Mouse (Mus musculus): ENCODE measurements around the gene Ybx2. TPM values are rescaled to one million over a fixed set of nuclear protein-coding genes. Genes with fewer than 3 reads are reported as not detected.
A peak's percentile ranks its signal among the peaks of the same experiment; 100 is the strongest.
"Not testable (repeated sequence)": the region's sequence is repeated elsewhere in the genome, so short reads cannot be mapped to it uniquely, and the experiment has no call there.

The Ybx2 gene
- polyA plus RNA-seq, 1 experiment = not detected

DNA sequence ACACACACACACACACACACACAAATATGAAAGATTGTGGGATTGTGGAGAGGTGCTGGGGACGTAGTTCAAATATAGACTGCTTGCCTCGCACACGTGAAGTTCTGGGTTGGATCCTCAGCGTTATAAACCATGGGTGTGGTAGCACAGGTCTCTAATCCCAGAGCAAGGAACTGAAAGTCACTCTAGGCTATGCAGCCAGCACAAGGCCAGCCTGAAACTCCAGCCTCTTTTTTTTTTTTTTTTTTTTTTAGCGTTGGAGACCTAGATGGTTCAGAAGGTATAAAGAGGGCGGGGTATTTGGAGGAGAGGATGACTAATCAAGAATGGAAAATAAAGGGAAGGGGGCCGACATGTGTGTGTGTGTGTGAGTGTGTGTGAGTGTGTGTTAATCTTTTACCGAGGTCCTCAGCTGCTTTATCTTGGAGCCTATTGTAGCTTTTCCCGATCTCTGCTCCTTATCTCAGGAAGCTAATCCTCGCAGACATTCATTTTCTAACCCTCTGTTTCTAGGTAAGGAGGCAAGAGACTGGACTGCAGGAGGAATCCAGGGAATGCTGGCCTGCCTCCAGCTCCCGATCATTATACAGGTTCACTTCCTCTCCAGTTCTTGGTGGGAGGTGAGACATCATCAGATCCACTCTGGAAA, 17.8 kb downstream of the Ybx2 start:
- Histone ChIP-seq H3K27ac (ENCODE audit: insufficient read depth, low read length) (no peak overlapping the region), H3K4me1 (ENCODE audit: control insufficient read depth, insufficient read depth, low read length) (no peaks in the 10 kb centered on the region), H3K4me3 (ENCODE audit: insufficient read depth, low read length) (no peak overlapping the region)
- no peak for TF ChIP-seq CTCF (IDR thresholded peaks at IDR 0.05; ENCODE audit: borderline replicate concordance, insufficient read depth, low read length)
- no peak for TF ChIP-seq POLR2A (IDR thresholded peaks at IDR 0.05; ENCODE audit: low read depth, low read length)

DNA sequence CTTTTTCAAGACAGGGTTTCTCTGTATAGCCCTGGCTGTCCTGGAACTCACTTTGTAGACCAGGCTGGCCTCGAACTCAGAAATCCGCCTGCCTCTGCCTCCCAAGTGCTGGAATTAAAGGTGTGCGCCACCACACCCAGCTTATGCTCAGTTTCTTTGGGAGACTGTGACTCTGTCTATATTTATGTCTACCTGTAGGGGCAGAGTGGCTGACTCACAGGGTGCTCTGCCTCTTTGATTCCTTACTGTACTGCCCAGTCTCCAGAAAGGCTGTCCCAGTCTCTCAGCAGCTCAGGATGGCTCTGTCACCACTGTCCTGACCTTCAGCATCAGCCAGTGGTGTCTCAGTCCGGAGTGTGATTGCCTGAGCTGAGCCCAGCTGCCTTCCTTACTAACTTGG, 20.0 kb downstream of the Ybx2 start:
- H3K4me1 ChIP-seq (ENCODE audit: control insufficient read depth, insufficient read depth, low read length); H3K27ac ChIP-seq (ENCODE audit: insufficient read depth, low read length); H3K4me3 ChIP-seq (ENCODE audit: insufficient read depth, low read length): not testable (repeated sequence)

DNA sequence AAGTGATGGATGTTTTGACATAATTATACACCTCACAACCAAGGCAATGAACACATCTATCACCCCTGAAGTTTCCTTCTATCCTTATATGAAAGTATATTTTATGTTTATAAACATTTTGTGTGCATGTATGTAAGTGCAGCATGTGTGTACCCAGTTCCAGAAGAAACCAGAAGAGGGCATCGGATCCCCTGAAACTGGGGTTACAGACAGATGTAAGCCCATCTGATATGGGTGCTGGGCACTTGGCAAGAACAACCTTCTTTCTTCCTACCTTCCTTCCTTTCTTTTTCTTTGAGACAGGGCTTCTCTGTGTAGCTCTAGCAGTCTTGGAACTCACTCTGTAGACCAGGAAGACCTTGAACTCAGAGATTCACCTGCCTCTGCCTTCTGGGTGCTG, 20.6 kb downstream of the Ybx2 start:
- TF ChIP-seq CTCF (IDR thresholded peaks at IDR 0.05; ENCODE audit: borderline replicate concordance, insufficient read depth, low read length) (no peak), POLR2A (IDR thresholded peaks at IDR 0.05; ENCODE audit: low read depth, low read length) (no peak)
- Histone ChIP-seq H3K4me3 (ENCODE audit: insufficient read depth, low read length) (no peak overlapping the region), H3K27ac (ENCODE audit: insufficient read depth, low read length) (no peak overlapping the region), H3K4me1 (ENCODE audit: control insufficient read depth, insufficient read depth, low read length) (no peaks in the 10 kb centered on the region)

DNA sequence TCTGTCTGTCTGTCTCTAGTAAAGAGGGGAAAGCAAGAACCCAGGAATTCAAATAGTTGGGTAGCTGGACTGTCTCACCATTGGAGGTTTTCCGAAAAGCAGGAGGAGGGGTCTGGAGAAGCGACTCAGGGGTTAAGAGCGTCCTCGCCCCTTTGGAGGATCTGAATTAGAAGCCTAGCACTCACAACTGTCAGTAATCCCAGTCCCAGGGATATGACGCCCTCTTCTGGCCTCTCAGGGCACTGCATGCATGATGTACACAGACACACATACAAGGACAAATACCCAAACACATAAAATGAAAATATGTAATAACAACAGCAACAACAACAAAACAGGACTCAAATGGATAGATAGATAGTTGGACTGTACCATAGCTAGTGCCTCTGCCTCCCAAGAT, 25.0 kb downstream of the Ybx2 start:
- no peak for TF ChIP-seq POLR2A (IDR thresholded peaks at IDR 0.05; ENCODE audit: low read depth, low read length)
- 0 out of 2 replicates have a peak, but pooled peaks have one; percentile 11 for TF ChIP-seq CTCF (IDR thresholded peaks at IDR 0.05; ENCODE audit: borderline replicate concordance, insufficient read depth, low read length)
- H3K4me1 ChIP-seq (ENCODE audit: control insufficient read depth, insufficient read depth, low read length) = no peaks in the 10 kb centered on the region
- no peak overlapping the region for H3K27ac ChIP-seq (ENCODE audit: insufficient read depth, low read length)
- H3K4me3 ChIP-seq (ENCODE audit: insufficient read depth, low read length) = no peak overlapping the region

DNA sequence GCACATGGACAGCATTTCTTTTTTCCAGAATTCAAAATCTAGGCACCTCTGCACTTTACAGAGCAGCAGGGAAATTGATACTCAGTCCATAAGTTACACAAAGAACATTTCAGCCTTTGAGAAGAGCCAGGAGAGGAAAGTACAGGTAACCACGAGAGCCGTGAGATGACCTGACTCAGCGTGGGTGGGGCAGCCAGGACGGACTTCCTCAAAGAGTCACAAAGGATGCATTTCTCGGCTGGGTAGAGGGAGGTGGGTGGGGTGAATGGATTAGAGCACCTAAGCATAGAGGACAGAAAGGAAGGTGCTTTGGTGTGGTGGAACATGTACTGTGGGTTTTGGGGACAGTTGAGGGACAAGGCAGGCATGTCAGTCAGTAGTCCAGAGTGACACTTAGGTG, 26.2 kb downstream of the Ybx2 start:
- TF ChIP-seq CTCF (IDR thresholded peaks at IDR 0.05; ENCODE audit: borderline replicate concordance, insufficient read depth, low read length) = no peak
- TF ChIP-seq POLR2A (IDR thresholded peaks at IDR 0.05; ENCODE audit: low read depth, low read length) = no peak
- Histone ChIP-seq H3K4me1 (ENCODE audit: control insufficient read depth, insufficient read depth, low read length) (no peaks in the 10 kb centered on the region), H3K27ac (ENCODE audit: insufficient read depth, low read length) (no peak overlapping the region), H3K4me3 (ENCODE audit: insufficient read depth, low read length) (no peak overlapping the region)

DNA sequence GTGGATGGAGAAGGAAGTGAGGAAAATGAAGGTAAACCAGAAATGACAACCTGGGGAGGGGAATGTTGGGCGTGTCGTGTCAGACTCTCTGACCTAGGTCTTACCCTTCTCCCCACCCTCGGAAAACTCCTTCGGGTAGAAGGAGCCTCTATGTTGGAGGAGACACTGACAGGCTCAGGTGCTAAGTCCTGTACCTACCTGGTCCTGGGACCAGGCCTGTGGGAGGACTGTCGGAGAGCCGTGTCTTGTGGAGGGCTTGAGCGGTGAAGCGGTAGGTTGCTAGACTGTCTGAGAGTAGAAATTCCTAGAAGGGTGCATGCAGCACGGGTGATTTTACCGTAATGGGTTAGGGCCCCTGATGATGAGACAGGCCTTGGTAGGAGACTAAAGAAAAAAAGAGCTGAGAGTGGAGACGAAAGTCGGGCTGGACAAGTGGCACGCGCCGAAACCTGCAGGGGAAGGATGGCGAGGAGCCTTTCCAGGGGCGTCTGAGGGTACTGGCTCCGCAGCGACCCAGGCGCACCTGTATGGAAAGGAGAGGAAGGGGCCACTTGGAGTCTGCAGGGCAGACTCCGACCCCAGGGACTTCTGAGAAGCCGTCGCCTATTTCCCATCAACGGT, 29.2 kb downstream of the Ybx2 start, which contains the start of gene Cldn7:
Gene Cldn7, plus strand, starts transcription at position 130 of the 621 bp plus-strand sequence.
- Histone ChIP-seq H3K4me3 (ENCODE audit: insufficient read depth, low read length) (no peak within 1 kb of the TSS), H3K27ac (ENCODE audit: insufficient read depth, low read length) (no peak within 1 kb of the TSS)
- no peak for TF ChIP-seq CTCF (IDR thresholded peaks at IDR 0.05; ENCODE audit: borderline replicate concordance, insufficient read depth, low read length)
- no peak for TF ChIP-seq POLR2A (IDR thresholded peaks at IDR 0.05; ENCODE audit: low read depth, low read length)

DNA sequence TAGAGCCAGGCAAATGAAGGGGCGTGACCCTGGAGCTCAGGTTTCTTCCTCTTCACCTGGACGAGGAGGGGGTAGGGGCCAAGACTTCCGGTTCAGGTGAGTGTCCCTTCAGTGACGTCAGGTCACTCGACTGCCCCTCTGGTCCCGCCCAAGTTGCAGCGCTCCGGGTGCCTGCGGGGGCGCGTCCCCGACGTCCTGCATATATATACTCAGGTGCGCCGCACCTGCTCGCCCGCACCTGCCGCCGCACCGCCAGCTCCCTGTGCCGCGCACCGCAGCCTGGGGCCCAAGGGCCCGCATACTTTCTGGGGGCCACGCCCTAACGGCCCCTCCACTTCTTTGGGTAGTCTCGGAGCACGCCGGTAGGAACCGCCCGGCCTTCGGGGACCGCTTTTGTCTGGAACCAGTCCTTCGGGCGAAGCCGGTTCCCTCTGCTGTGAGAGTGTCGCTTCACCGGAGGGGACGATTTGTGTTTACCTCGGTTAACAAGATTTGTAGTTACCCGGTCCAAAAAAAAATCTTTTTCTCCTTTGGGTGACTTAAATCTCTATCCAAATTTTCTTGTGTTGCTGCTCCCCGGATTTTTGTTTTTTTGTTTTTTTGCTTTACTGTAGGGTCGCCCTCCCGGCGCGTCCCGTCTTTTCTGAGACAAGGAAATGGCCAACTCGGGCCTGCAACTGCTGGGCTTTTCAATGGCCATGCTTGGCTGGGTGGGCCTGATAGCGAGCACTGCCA, 29.8 kb downstream of the Ybx2 start:
- no peak for TF ChIP-seq POLR2A (IDR thresholded peaks at IDR 0.05; ENCODE audit: low read depth, low read length)
- TF ChIP-seq CTCF (IDR thresholded peaks at IDR 0.05; ENCODE audit: borderline replicate concordance, insufficient read depth, low read length) = no peak

More for the DNA sequence above, 29.2 kb downstream of the Ybx2 start, which contains the start of gene Cldn7:
- H3K4me1 ChIP-seq (ENCODE audit: control insufficient read depth, insufficient read depth, low read length) = no peaks in the 10 kb centered on the region

DNA sequence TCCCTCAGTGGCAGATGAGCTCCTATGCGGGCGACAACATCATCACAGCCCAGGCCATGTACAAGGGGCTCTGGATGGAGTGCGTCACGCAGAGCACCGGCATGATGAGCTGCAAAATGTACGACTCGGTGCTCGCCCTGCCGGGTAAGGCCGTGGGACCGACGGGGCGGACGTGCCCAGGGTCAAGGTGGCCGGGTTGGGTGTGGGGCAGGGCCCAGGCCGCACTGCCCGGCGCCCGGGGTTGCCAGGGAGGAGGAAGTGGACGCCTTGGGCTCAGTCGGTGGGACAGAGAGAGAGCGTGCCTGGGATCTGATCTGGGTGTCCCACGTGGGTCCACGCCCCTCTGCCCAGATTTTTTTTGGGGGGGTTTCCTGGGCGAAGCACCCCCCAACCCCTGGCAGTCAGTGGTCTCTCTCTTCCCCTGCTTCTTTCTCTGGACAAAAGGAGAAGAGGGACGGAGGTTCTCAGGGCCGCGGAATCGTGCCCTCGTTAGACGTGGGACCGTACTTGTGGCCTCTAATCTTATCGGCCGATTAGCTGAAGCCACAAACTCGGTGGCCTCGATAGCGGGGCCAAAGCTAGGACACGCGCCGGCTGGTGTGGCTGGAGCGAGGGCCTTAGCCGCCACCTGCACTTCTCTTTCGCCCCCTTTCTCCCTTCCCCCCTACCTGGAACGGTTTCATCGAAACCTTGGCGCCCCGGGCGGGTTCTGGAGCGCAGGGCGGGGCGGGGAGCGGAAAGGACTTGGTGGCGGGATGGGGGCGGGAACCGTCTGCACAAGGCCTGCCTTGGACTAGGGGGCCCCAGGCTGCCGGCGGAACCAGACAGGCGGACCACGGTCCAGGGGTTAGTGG, 30.6 kb downstream of the Ybx2 start:
- Histone ChIP-seq H3K4me3 (ENCODE audit: insufficient read depth, low read length) (peak overlapping the region; percentile 15; the same call in 1 of the 2 replicates), H3K4me1 (ENCODE audit: control insufficient read depth, insufficient read depth, low read length) (no peaks in the 10 kb centered on the region), H3K27ac (ENCODE audit: insufficient read depth, low read length) (no peak overlapping the region)
- TF ChIP-seq POLR2A (IDR thresholded peaks at IDR 0.05; ENCODE audit: low read depth, low read length) (no peak), CTCF (IDR thresholded peaks at IDR 0.05; ENCODE audit: borderline replicate concordance, insufficient read depth, low read length) (no peak)

More for the DNA sequence above, 29.8 kb downstream of the Ybx2 start:
- no peaks in the 10 kb centered on the region for H3K4me1 ChIP-seq (ENCODE audit: control insufficient read depth, insufficient read depth, low read length)
- no peak overlapping the region for H3K27ac ChIP-seq (ENCODE audit: insufficient read depth, low read length)
- H3K4me3 ChIP-seq (ENCODE audit: insufficient read depth, low read length) = no peak overlapping the region

DNA sequence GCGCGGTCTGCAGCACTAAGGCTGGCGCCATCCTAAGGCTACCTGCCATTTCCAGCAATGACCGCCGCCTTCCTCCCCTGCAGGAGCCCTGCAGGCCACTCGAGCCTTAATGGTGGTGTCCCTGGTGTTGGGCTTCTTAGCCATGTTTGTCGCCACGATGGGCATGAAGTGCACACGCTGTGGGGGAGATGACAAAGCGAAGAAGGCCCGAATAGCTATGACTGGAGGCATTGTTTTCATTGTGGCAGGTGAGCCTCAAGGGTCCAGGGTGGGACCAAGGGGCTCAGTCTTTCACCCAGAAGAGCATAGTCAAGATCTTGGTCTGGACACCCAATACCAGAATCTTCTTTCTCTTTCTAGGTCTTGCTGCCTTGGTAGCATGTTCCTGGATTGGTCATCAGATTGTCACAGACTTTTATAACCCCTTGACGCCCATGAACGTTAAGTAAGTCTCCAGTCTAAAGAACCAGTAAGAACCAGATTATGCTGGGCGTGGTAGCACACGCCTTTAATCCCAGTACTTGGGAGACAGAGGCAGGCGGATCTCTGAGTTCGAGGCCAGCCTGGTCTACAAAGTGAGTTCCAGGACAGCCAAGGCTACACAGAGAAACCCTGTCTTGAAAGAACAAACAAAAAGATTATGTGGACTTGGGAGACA, 31.4 kb downstream of the Ybx2 start:
- Histone ChIP-seq H3K4me3 (ENCODE audit: insufficient read depth, low read length) (no peak overlapping the region), H3K4me1 (ENCODE audit: control insufficient read depth, insufficient read depth, low read length) (no peaks in the 10 kb centered on the region), H3K27ac (ENCODE audit: insufficient read depth, low read length) (no peak overlapping the region)
- TF ChIP-seq POLR2A (IDR thresholded peaks at IDR 0.05; ENCODE audit: low read depth, low read length) (0 out of 2 replicates have a peak, but pooled peaks have one; percentile 9), CTCF (IDR thresholded peaks at IDR 0.05; ENCODE audit: borderline replicate concordance, insufficient read depth, low read length) (no peak)
